Mouse (Mus musculus): ENCODE results near the gene Khk.

Khk gene

GRCm38 (mm10) chr5:30969440-30969839, 48.2 kb downstream of the Khk start:
- DNase-seq (ENCODE audit: low spot score) = no peak

GRCm38 (mm10) chr5:30974870-30975656, 53.8 kb downstream of the Khk start:
- DNase-seq (ENCODE audit: low spot score) = no peak

Data from layer of hippocampus, adult 9-10 months (tissue).